Mouse (Mus musculus): ENCODE data around the gene 4930562C15Rik.

DNA sequence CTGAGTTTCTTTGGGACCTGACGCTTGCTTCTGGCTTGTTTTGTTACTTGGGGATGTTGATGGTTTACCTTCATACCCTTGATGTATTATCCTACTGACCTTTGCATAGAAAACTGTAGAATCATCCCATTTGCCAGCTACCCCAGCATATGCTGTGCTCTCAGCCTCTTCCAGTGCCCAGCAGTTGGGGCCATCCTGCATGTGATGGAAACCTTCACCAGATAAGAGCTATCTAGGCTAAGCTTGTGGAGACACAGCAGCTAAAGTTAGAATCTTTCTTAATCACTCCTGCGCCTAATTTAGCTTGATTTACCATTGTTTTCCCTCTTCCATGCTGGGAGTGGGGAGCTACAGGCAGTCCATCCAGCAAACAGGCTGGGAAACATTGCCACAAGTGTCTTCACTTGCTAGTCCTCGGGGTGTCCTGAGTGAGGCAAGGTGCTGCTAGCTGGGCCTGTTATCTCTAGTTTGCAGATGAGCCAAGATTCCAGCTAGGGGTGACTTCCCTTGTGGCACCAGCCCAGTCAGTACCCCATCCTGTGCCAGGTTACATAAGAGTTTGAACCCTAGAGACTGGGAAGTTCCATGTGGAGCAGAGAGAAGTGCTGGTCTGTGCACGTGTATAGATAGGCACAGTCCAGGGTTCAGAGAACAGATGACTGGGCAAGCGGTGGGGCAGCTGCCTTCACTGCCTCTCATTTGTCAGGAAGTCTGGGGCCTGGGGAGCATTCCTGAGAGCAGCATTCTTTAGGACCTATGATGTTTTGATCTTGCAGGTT lies 61.2 kb downstream of the 4930562C15Rik start:
- no peak for TF ChIP-seq POLR2A (IDR thresholded peaks at IDR 0.05; ENCODE audit: borderline replicate concordance, control insufficient read depth, low read depth, low read length)
- no peak for TF ChIP-seq CTCF (IDR thresholded peaks at IDR 0.05; ENCODE audit: control insufficient read depth, insufficient read depth, low read length)

All from bone marrow, adult 2 months (tissue).